Mouse (Mus musculus): ENCODE measurements at regions not wholly inside any gene's neighbourhood (a gene's known extent, or its start where the extent isn't known, plus 50 kb on each side); places are given as distances from the start of the nearest gene placed in this dataset.
"Not testable (repeated sequence)": the region's sequence is repeated elsewhere in the genome, so short reads cannot be mapped to it uniquely, and the experiment has no call there.

- H3K27ac ChIP-seq, H3K4me3 ChIP-seq: not testable (repeated sequence)
- TF ChIP-seq CTCF (conservative IDR thresholded peaks at IDR 0.05), result peak; percentile 68
- DNase-seq (ENCODE audit: low spot score in 2 of 2), result peak in 1 of 2 experiments; percentile 23
These were observed 828.1 kb downstream of the Gm10330 start for GRCm38 (mm10) chr12:22951956-22952355.

GRCm38 (mm10) chr12:22906156-22906555, 873.9 kb downstream of the Gm10330 start:
- peak in 1 of 2 experiments; percentile 7 for DNase-seq (ENCODE audit: low spot score in 2 of 2)
- H3K27ac ChIP-seq, result not testable (repeated sequence)
- H3K4me3 ChIP-seq, result peak overlapping the region; percentile 39
